Mouse (Mus musculus): ENCODE measurements at regions not wholly inside any gene's neighbourhood (a gene's known extent, or its start where the extent isn't known, plus 50 kb on each side); places are given as distances from the start of the nearest gene placed in this dataset.
A peak's percentile ranks its signal among the peaks of the same experiment; 100 is the strongest.

DNA sequence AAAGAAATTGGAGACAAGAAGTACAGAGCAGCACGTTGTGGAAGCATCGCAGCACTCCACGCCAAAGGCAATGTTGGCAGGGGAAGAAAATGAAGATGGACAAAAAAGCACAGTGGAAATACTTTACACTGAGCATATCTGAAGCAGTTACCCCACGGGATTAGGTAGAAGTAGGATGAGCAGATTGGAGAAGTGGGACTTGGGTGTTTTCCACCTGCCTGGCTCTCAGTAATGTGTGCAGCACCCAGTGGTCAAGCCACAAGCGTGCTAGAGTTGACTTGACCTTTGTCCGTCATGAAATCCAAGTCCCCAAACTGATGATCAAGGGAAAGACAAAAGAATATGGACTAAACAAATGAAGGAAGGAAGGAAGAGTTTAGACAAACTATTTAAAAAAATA lies 235.1 kb upstream of the Btg1 start:
- Histone ChIP-seq H3K4me1 (no peaks in the 10 kb centered on the region), H3K4me2 (replicated peaks) (no peak overlapping the region), H3K36me3 (no peaks in the 10 kb centered on the region), H3K27ac (replicated peaks) (no peak overlapping the region), H3K27me3 (no peaks in the 10 kb centered on the region), H3K9me3 (no peaks in the 10 kb centered on the region), H3K9ac (replicated peaks) (no peak overlapping the region), H3K4me3 (no peak overlapping the region)
- ATAC-seq (ENCODE audit: low FRiP score, low read depth) = no peak
- WGBS = 94% methylated on average over 6 of the region's 6 CpGs

DNA sequence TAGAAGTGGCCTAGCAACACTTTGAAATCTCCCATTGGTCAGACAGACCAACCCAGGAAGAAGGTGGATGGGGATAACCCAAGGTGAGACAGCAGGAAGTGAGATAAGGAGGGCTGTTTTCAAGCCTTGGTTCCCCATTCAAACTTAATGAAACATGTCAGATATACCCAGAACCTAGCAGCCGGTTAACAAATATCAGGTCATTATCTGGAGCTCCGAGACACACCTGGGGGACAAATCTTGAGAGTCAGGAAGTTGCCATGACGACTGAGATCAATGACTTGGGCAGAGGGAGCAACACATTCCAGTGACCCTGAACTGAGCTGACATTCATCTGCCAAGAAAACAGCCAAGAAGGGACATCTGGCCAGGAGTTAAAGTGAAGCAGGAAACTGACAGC lies 225.1 kb upstream of the Btg1 start:
- no peak overlapping the region for H3K4me3 ChIP-seq
- no peak for ATAC-seq (ENCODE audit: low FRiP score, low read depth)
- no peak overlapping the region for H3K27ac ChIP-seq (replicated peaks)
- H3K36me3 ChIP-seq = no peaks in the 10 kb centered on the region
- no peaks in the 10 kb centered on the region for H3K27me3 ChIP-seq
- WGBS = 54% methylated on average over 3 of the region's 3 CpGs
- H3K4me1 ChIP-seq = no peaks in the 10 kb centered on the region
- no peak overlapping the region for H3K9ac ChIP-seq (replicated peaks)
- H3K9me3 ChIP-seq = no peaks in the 10 kb centered on the region
- no peak overlapping the region for H3K4me2 ChIP-seq (replicated peaks)

DNA sequence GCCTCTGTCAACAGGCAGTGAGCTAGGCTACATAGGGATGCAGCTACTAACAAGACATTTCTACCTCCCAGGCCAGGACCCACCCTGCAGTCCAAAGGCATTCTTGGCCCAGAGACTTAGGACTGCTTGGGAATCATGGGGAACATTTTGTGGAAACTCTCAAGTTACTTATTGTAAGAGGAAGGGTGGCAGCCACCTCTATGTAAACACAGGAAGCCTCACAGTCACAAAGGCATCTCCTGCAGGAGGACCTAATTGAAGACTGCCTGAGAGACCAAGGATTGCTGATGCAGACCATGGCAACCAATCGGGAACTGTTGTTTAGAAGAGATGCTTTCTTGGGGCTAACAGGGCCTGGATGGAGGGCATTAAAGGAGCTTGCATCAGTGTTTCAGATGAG lies 224.0 kb upstream of the Btg1 start:
- H3K4me2 ChIP-seq (replicated peaks) = no peak overlapping the region
- ATAC-seq (ENCODE audit: low FRiP score, low read depth) = no peak

GRCm38 (mm10) chr10:96394210-96394609 lies 222.6 kb upstream of the Btg1 start:
- 88% methylated on average over 3 of the region's 3 CpGs for WGBS
- H3K9ac ChIP-seq (replicated peaks) = no peak overlapping the region
- H3K9me3 ChIP-seq = no peaks in the 10 kb centered on the region
- H3K4me2 ChIP-seq (replicated peaks) = no peak overlapping the region
- no peaks in the 10 kb centered on the region for H3K27me3 ChIP-seq
- no peak overlapping the region for H3K27ac ChIP-seq (replicated peaks)
- no peak for ATAC-seq (ENCODE audit: low FRiP score, low read depth)
- H3K4me3 ChIP-seq = no peak overlapping the region
- no peaks in the 10 kb centered on the region for H3K36me3 ChIP-seq
- H3K4me1 ChIP-seq = peaks cover 2% of the 10 kb centered on the region; the same call in 1 of the 2 replicates

More for the DNA sequence above, 224.0 kb upstream of the Btg1 start:
- Histone ChIP-seq H3K4me3 (no peak overlapping the region), H3K27ac (replicated peaks) (no peak overlapping the region), H3K4me1 (no peaks in the 10 kb centered on the region), H3K36me3 (no peaks in the 10 kb centered on the region), H3K27me3 (no peaks in the 10 kb centered on the region), H3K9me3 (no peaks in the 10 kb centered on the region), H3K9ac (replicated peaks) (no peak overlapping the region)
- 81% methylated on average over 1 of the region's 1 CpGs for WGBS

DNA sequence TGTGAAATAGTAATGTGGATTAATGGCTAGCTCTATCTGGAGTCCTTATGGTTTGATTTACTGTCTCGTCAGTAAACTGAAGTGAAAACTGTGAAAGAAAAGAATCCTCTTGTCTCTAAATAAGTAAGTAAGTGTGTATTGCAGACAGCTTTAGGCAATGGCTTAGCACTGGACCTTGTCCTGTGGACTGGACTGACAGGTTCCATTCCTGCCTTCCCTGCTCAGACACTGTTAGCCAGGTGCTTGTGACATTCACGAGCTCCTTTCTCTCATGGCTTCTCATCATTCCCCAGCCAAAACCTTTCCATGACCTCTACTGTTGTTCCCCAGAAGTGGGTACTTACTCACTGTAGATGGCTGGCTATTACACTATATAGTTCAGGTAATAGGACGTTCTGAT lies 221.8 kb upstream of the Btg1 start:
- Histone ChIP-seq H3K9ac (replicated peaks) (no peak overlapping the region), H3K4me3 (no peak overlapping the region), H3K36me3 (no peaks in the 10 kb centered on the region), H3K27ac (replicated peaks) (no peak overlapping the region), H3K9me3 (no peaks in the 10 kb centered on the region), H3K4me1 (peaks cover 2% of the 10 kb centered on the region; the same call in 1 of the 2 replicates), H3K4me2 (replicated peaks) (no peak overlapping the region), H3K27me3 (no peaks in the 10 kb centered on the region)
- 82% methylated on average over 3 of the region's 3 CpGs for WGBS
- ATAC-seq (ENCODE audit: low FRiP score, low read depth) = no peak

DNA sequence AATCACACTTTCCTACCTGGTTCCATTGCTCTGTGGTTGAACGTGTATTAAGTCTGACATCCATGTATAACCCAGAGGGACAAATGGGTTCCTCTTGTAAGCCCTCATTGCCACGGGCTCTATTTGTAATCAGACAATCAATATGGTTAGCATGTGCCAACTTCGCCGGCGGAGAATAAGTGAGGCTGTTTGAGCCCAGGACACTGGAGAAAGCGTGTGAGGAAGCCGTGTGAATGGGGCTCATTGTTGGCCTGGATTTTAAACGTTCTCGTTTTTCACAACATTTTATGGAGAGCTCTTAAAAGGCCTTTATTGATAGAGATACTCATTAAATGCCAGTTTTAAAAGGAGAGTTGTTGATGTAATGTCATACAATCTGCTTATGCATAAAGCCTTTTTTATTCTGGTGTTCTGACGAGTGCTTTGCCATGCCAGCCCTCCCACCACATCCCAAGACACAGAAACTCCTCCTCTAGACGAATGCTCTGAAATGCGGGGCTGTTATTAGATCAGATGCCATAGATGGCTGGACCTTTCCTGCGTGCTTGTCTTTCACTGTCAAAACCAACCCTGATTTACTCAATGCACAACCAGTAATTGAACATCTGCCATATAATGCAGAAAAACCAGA lies 218.8 kb upstream of the Btg1 start:
- Histone ChIP-seq H3K27me3 (no peaks in the 10 kb centered on the region), H3K36me3 (no peaks in the 10 kb centered on the region), H3K9ac (replicated peaks) (no peak overlapping the region), H3K9me3 (no peaks in the 10 kb centered on the region), H3K27ac (replicated peaks) (no peak overlapping the region), H3K4me2 (replicated peaks) (no peak overlapping the region), H3K4me3 (no peak overlapping the region), H3K4me1 (peaks cover 2% of the 10 kb centered on the region; the same call in 1 of the 2 replicates)
- ATAC-seq (ENCODE audit: low FRiP score, low read depth) = peak; percentile 38; the same call in 1 of the 2 replicates
- 68% methylated on average over 13 of the region's 13 CpGs for WGBS

- Histone ChIP-seq H3K27ac (replicated peaks) (no peak overlapping the region), H3K4me2 (replicated peaks) (no peak overlapping the region), H3K9ac (replicated peaks) (no peak overlapping the region), H3K27me3 (no peaks in the 10 kb centered on the region), H3K4me3 (no peak overlapping the region), H3K36me3 (no peaks in the 10 kb centered on the region), H3K9me3 (no peaks in the 10 kb centered on the region), H3K4me1 (peaks cover 2% of the 10 kb centered on the region; the same call in 1 of the 2 replicates)
- peak; percentile 50; the same call in 1 of the 2 replicates for ATAC-seq (ENCODE audit: low FRiP score, low read depth)
- WGBS = 80% methylated on average over 9 of the region's 9 CpGs
These were observed 218.1 kb upstream of the Btg1 start for GRCm38 (mm10) chr10:96398562-96399288.

DNA sequence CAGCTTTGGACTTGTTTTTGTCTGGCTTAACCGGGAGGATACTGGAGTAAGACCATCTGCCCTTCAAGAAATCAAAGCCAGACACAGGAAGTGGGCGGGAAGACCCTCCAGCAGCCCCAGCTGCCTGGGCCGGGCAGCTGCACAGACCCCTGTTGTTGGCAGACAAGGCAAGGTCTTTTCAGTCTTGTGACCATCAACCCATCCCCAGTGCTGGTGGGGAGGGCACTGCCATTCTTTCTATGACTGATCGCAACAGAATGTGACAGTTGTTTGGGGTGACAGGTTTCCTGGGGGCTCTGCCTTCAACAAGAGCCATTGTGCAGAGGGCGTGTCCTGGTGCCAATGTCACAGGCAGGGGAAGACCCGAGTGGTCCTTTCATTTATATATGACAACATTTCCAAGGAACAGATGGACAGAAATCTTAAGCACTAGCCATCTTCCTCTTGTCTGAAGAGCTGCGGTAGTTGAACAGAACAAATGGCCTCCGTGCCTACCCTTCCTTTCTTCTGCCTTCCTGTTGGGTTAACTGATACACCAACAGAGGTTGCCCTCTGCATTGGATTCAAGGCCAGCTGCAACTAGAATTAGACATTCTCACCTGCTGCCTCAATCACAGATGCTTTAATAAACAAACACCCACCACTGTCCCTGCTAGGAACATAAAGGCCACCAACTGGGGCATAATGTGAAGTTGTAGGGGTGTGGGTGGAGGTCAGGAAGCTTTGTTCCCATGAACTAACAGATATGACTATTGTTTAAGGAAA lies 217.0 kb upstream of the Btg1 start:
- Histone ChIP-seq H3K4me3 (no peak overlapping the region), H3K27me3 (no peaks in the 10 kb centered on the region), H3K36me3 (no peaks in the 10 kb centered on the region), H3K4me2 (replicated peaks) (no peak overlapping the region), H3K9me3 (no peaks in the 10 kb centered on the region), H3K9ac (replicated peaks) (no peak overlapping the region), H3K4me1 (peaks cover 2% of the 10 kb centered on the region; the same call in 1 of the 2 replicates), H3K27ac (replicated peaks) (no peak overlapping the region)
- no peak for ATAC-seq (ENCODE audit: low FRiP score, low read depth)
- 62% methylated on average over 8 of the region's 8 CpGs for WGBS

- Histone ChIP-seq H3K4me3 (no peak overlapping the region), H3K9me3 (no peaks in the 10 kb centered on the region), H3K36me3 (no peaks in the 10 kb centered on the region), H3K4me2 (replicated peaks) (no peak overlapping the region), H3K27me3 (no peaks in the 10 kb centered on the region), H3K27ac (replicated peaks) (no peak overlapping the region), H3K4me1 (peaks cover 2% of the 10 kb centered on the region; the same call in 1 of the 2 replicates), H3K9ac (replicated peaks) (no peak overlapping the region)
- WGBS = 93% methylated on average over 6 of the region's 6 CpGs
- ATAC-seq (ENCODE audit: low FRiP score, low read depth) = no peak
These were observed 216.0 kb upstream of the Btg1 start for GRCm38 (mm10) chr10:96400793-96401192.

- H3K4me2 ChIP-seq (replicated peaks) = no peak overlapping the region
- H3K36me3 ChIP-seq = no peaks in the 10 kb centered on the region
- no peak overlapping the region for H3K4me3 ChIP-seq
- no peak overlapping the region for H3K27ac ChIP-seq (replicated peaks)
- 58% methylated on average over 5 of the region's 5 CpGs for WGBS
- H3K4me1 ChIP-seq = no peaks in the 10 kb centered on the region
- H3K27me3 ChIP-seq = no peaks in the 10 kb centered on the region
- no peak for ATAC-seq (ENCODE audit: low FRiP score, low read depth)
- H3K9me3 ChIP-seq = no peaks in the 10 kb centered on the region
- no peak overlapping the region for H3K9ac ChIP-seq (replicated peaks)
These were observed 210.5 kb upstream of the Btg1 start for GRCm38 (mm10) chr10:96406306-96406705.

GRCm38 (mm10) chr10:96407846-96408245 lies 209.0 kb upstream of the Btg1 start:
- Histone ChIP-seq H3K9me3 (no peaks in the 10 kb centered on the region), H3K4me3 (no peak overlapping the region), H3K9ac (replicated peaks) (no peak overlapping the region), H3K27ac (replicated peaks) (no peak overlapping the region), H3K27me3 (no peaks in the 10 kb centered on the region), H3K4me2 (replicated peaks) (no peak overlapping the region), H3K36me3 (no peaks in the 10 kb centered on the region), H3K4me1 (no peaks in the 10 kb centered on the region)
- WGBS = 86% methylated on average over 3 of the region's 3 CpGs
- no peak for ATAC-seq (ENCODE audit: low FRiP score, low read depth)

DNA sequence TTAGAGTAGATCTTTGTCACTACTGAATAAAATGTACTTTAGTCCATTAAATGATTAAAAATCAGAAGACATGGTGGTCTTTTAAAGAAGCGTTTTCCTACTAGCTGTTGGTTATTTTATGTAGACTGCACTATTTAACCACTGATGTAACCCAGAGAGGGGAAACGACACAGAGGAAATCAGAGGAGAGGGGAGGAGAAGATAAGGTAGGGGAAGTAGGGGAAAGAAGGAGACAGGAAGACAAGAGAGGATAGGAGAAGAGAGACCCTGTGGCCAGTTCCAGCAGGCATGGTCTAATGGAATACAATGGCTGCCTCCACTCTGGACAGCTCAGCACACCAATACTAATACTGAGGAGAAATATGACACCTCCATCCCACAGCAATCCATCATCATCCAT lies 208.6 kb upstream of the Btg1 start:
- no peak for ATAC-seq (ENCODE audit: low FRiP score, low read depth)
- WGBS = 83% methylated on average over 2 of the region's 2 CpGs
- no peaks in the 10 kb centered on the region for H3K9me3 ChIP-seq
- H3K36me3 ChIP-seq = no peaks in the 10 kb centered on the region
- no peak overlapping the region for H3K4me2 ChIP-seq (replicated peaks)
- H3K27me3 ChIP-seq = no peaks in the 10 kb centered on the region
- no peak overlapping the region for H3K4me3 ChIP-seq
- no peak overlapping the region for H3K9ac ChIP-seq (replicated peaks)
- no peaks in the 10 kb centered on the region for H3K4me1 ChIP-seq
- H3K27ac ChIP-seq (replicated peaks) = no peak overlapping the region
